Mouse (Mus musculus): ENCODE measurements around the gene Nlrc3. TPM values are rescaled to one million over a fixed set of nuclear protein-coding genes. Genes with fewer than 3 reads are reported as not detected.
"Not testable (repeated sequence)": the region's sequence is repeated elsewhere in the genome, so short reads cannot be mapped to it uniquely, and the experiment has no call there.

Nlrc3 gene
- polyA plus RNA-seq, 1 experiment from 2014 or later: 1.2 TPM

- H3K4me3 ChIP-seq (replicated peaks; ENCODE audit: low read length): no peak overlapping the region
- no peak overlapping the region for H3K4me2 ChIP-seq (ENCODE audit: low read length)
- H3K4me1 ChIP-seq (replicated peaks; ENCODE audit: control insufficient read depth, insufficient read depth, low read length): no peaks in the 10 kb centered on the region
- 60% methylated on average over 7 of the region's 7 CpGs for WGBS
- no peaks in the 10 kb centered on the region for H3K27me3 ChIP-seq (replicated peaks; ENCODE audit: control insufficient read depth, insufficient read depth, low read length)
- peaks cover 54% of the 10 kb centered on the region for H3K36me3 ChIP-seq (ENCODE audit: control insufficient read depth, insufficient read depth)
- no peak overlapping the region for H3K27ac ChIP-seq (ENCODE audit: low read length)
- ATAC-seq: no peak
- H3K9me3 ChIP-seq (ENCODE audit: control insufficient read depth, low read length): no peaks in the 10 kb centered on the region
- no peak overlapping the region for H3K9ac ChIP-seq (replicated peaks; ENCODE audit: low read depth, low read length)
Measured at GRCm38 (mm10) chr16:3983146-3983700, 6.8 kb upstream of the Nlrc3 start.

GRCm38 (mm10) chr16:3982173-3982572 is 5.7 kb upstream of the Nlrc3 start:
- Histone ChIP-seq H3K27ac (ENCODE audit: low read length) (no peak overlapping the region), H3K36me3 (ENCODE audit: control insufficient read depth, insufficient read depth) (peaks cover 46% of the 10 kb centered on the region), H3K4me3 (replicated peaks; ENCODE audit: low read length) (no peak overlapping the region), H3K9me3 (ENCODE audit: control insufficient read depth, low read length) (no peaks in the 10 kb centered on the region), H3K4me1 (replicated peaks; ENCODE audit: control insufficient read depth, insufficient read depth, low read length) (no peaks in the 10 kb centered on the region), H3K4me2 (ENCODE audit: low read length) (no peak overlapping the region), H3K9ac (replicated peaks; ENCODE audit: low read depth, low read length) (no peak overlapping the region), H3K27me3 (replicated peaks; ENCODE audit: control insufficient read depth, insufficient read depth, low read length) (no peaks in the 10 kb centered on the region)
- no peak for ATAC-seq
- 85% methylated on average over 4 of the region's 4 CpGs for WGBS

GRCm38 (mm10) chr16:3976712-3977111 is 280 bp upstream of the Nlrc3 start:
- Histone ChIP-seq H3K9ac (replicated peaks; ENCODE audit: low read depth, low read length) (no peak overlapping the region), H3K4me1 (replicated peaks; ENCODE audit: control insufficient read depth, insufficient read depth, low read length) (no peaks in the 10 kb centered on the region), H3K27me3 (replicated peaks; ENCODE audit: control insufficient read depth, insufficient read depth, low read length) (no peaks in the 10 kb centered on the region), H3K4me3 (replicated peaks; ENCODE audit: low read length) (no peak overlapping the region), H3K9me3 (ENCODE audit: control insufficient read depth, low read length) (no peaks in the 10 kb centered on the region), H3K27ac (ENCODE audit: low read length) (no peak overlapping the region), H3K36me3 (ENCODE audit: control insufficient read depth, insufficient read depth) (peaks cover 24% of the 10 kb centered on the region), H3K4me2 (ENCODE audit: low read length) (no peak overlapping the region)
- no peak for ATAC-seq
- 63% methylated on average over 3 of the region's 3 CpGs for WGBS

- H3K27ac ChIP-seq (ENCODE audit: low read length): no peak overlapping the region
- no peaks in the 10 kb centered on the region for H3K27me3 ChIP-seq (replicated peaks; ENCODE audit: control insufficient read depth, insufficient read depth, low read length)
- 93% methylated on average over 7 of the region's 7 CpGs for WGBS
- H3K4me3 ChIP-seq (replicated peaks; ENCODE audit: low read length): no peak overlapping the region
- H3K4me2 ChIP-seq (ENCODE audit: low read length): no peak overlapping the region
- no peaks in the 10 kb centered on the region for H3K9me3 ChIP-seq (ENCODE audit: control insufficient read depth, low read length)
- no peaks in the 10 kb centered on the region for H3K4me1 ChIP-seq (replicated peaks; ENCODE audit: control insufficient read depth, insufficient read depth, low read length)
- H3K36me3 ChIP-seq (ENCODE audit: control insufficient read depth, insufficient read depth): peaks cover 17% of the 10 kb centered on the region
- no peak for ATAC-seq
- H3K9ac ChIP-seq (replicated peaks; ENCODE audit: low read depth, low read length): no peak overlapping the region
Measured at GRCm38 (mm10) chr16:3975658-3976057, 774 bp downstream of the Nlrc3 start.

- not testable (repeated sequence) for H3K27me3 ChIP-seq (replicated peaks; ENCODE audit: control insufficient read depth, insufficient read depth, low read length); H3K27ac ChIP-seq (ENCODE audit: low read length); ATAC-seq; H3K4me2 ChIP-seq (ENCODE audit: low read length); H3K4me3 ChIP-seq (replicated peaks; ENCODE audit: low read length); H3K9ac ChIP-seq (replicated peaks; ENCODE audit: low read depth, low read length); H3K36me3 ChIP-seq (ENCODE audit: control insufficient read depth, insufficient read depth); H3K4me1 ChIP-seq (replicated peaks; ENCODE audit: control insufficient read depth, insufficient read depth, low read length); H3K9me3 ChIP-seq (ENCODE audit: control insufficient read depth, low read length)
- 85% methylated on average over 19 of the region's 19 CpGs for WGBS
Measured at GRCm38 (mm10) chr16:3974456-3974855, 2.0 kb downstream of the Nlrc3 start.

DNA sequence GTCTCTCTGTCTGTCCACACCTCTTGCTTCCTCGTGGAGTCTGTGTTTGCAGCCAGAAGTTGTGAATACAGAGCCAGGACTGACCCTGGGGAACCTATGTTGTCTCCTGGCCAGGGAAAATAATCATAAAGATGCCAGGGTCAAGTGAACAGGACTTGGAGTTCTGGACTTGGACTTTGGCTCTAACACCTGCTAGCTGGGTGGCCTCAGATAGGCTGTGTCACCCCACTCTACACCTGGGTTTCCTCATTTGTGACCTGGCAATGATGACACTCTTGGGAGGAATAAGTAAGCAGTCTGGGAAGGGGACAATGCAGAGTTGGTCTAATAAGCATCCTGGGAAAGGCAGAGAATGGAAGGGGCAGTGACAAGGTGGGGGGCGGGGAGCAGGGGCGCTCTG is 10.9 kb downstream of the Nlrc3 start:
- no peak overlapping the region for H3K27ac ChIP-seq (ENCODE audit: low read length)
- WGBS: 82% methylated on average over 3 of the region's 3 CpGs
- H3K4me2 ChIP-seq (ENCODE audit: low read length): no peak overlapping the region
- no peaks in the 10 kb centered on the region for H3K27me3 ChIP-seq (replicated peaks; ENCODE audit: control insufficient read depth, insufficient read depth, low read length)
- H3K36me3 ChIP-seq (ENCODE audit: control insufficient read depth, insufficient read depth): no peaks in the 10 kb centered on the region
- H3K9me3 ChIP-seq (ENCODE audit: control insufficient read depth, low read length): no peaks in the 10 kb centered on the region
- no peaks in the 10 kb centered on the region for H3K4me1 ChIP-seq (replicated peaks; ENCODE audit: control insufficient read depth, insufficient read depth, low read length)
- no peak overlapping the region for H3K9ac ChIP-seq (replicated peaks; ENCODE audit: low read depth, low read length)
- ATAC-seq: no peak
- no peak overlapping the region for H3K4me3 ChIP-seq (replicated peaks; ENCODE audit: low read length)

GRCm38 (mm10) chr16:3964990-3965389 is 11.4 kb downstream of the Nlrc3 start:
- H3K9me3 ChIP-seq (ENCODE audit: control insufficient read depth, low read length): no peaks in the 10 kb centered on the region
- ATAC-seq: no peak
- H3K27ac ChIP-seq (ENCODE audit: low read length): no peak overlapping the region
- H3K9ac ChIP-seq (replicated peaks; ENCODE audit: low read depth, low read length): no peak overlapping the region
- no peaks in the 10 kb centered on the region for H3K36me3 ChIP-seq (ENCODE audit: control insufficient read depth, insufficient read depth)
- no peak overlapping the region for H3K4me2 ChIP-seq (ENCODE audit: low read length)
- WGBS: 86% methylated on average over 10 of the region's 10 CpGs
- no peaks in the 10 kb centered on the region for H3K4me1 ChIP-seq (replicated peaks; ENCODE audit: control insufficient read depth, insufficient read depth, low read length)
- H3K27me3 ChIP-seq (replicated peaks; ENCODE audit: control insufficient read depth, insufficient read depth, low read length): no peaks in the 10 kb centered on the region
- no peak overlapping the region for H3K4me3 ChIP-seq (replicated peaks; ENCODE audit: low read length)

GRCm38 (mm10) chr16:3959261-3959660 is 17.2 kb downstream of the Nlrc3 start:
- Histone ChIP-seq H3K4me2 (ENCODE audit: low read length) (no peak overlapping the region), H3K9me3 (ENCODE audit: control insufficient read depth, low read length) (no peaks in the 10 kb centered on the region), H3K27me3 (replicated peaks; ENCODE audit: control insufficient read depth, insufficient read depth, low read length) (no peaks in the 10 kb centered on the region), H3K4me1 (replicated peaks; ENCODE audit: control insufficient read depth, insufficient read depth, low read length) (no peaks in the 10 kb centered on the region), H3K4me3 (replicated peaks; ENCODE audit: low read length) (no peak overlapping the region), H3K9ac (replicated peaks; ENCODE audit: low read depth, low read length) (no peak overlapping the region), H3K27ac (ENCODE audit: low read length) (no peak overlapping the region), H3K36me3 (ENCODE audit: control insufficient read depth, insufficient read depth) (no peaks in the 10 kb centered on the region)
- 65% methylated on average over 2 of the region's 2 CpGs for WGBS
- no peak for ATAC-seq

DNA sequence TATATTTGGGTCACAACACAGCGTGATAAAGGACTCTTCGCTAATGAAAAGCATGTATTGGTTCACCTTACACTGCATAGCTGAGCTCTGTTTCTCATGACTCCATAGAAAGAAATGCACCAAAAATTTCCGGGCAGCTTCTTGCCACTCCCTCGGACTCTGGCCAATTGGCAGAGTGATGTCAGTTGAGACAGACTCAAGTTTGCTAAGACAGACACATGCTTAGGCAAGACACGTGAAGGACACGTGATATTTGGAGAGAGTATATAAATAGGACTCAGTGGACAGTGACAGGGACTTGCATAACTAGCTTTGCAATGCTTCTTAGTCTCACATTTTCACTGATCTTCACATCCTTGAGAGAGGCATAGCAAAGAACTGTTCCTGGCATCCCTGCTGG is 20.1 kb downstream of the Nlrc3 start:
- Histone ChIP-seq H3K36me3 (ENCODE audit: control insufficient read depth, insufficient read depth) (no peaks in the 10 kb centered on the region), H3K9ac (replicated peaks; ENCODE audit: low read depth, low read length) (no peak overlapping the region), H3K27ac (ENCODE audit: low read length) (no peak overlapping the region), H3K4me3 (replicated peaks; ENCODE audit: low read length) (no peak overlapping the region), H3K4me1 (replicated peaks; ENCODE audit: control insufficient read depth, insufficient read depth, low read length) (no peaks in the 10 kb centered on the region), H3K4me2 (ENCODE audit: low read length) (no peak overlapping the region), H3K9me3 (ENCODE audit: control insufficient read depth, low read length) (no peaks in the 10 kb centered on the region), H3K27me3 (replicated peaks; ENCODE audit: control insufficient read depth, insufficient read depth, low read length) (no peaks in the 10 kb centered on the region)
- WGBS: 81% methylated on average over 6 of the region's 6 CpGs
- ATAC-seq: no peak

GRCm38 (mm10) chr16:3951141-3951540 is 25.3 kb downstream of the Nlrc3 start:
- Histone ChIP-seq H3K4me1 (replicated peaks; ENCODE audit: control insufficient read depth, insufficient read depth, low read length) (no peaks in the 10 kb centered on the region), H3K9me3 (ENCODE audit: control insufficient read depth, low read length) (no peaks in the 10 kb centered on the region), H3K36me3 (ENCODE audit: control insufficient read depth, insufficient read depth) (no peaks in the 10 kb centered on the region), H3K4me2 (ENCODE audit: low read length) (no peak overlapping the region), H3K27me3 (replicated peaks; ENCODE audit: control insufficient read depth, insufficient read depth, low read length) (no peaks in the 10 kb centered on the region), H3K4me3 (replicated peaks; ENCODE audit: low read length) (no peak overlapping the region), H3K27ac (ENCODE audit: low read length) (no peak overlapping the region), H3K9ac (replicated peaks; ENCODE audit: low read depth, low read length) (no peak overlapping the region)
- 95% methylated on average over 1 of the region's 1 CpGs for WGBS
- ATAC-seq: no peak
